Mouse (Mus musculus) midbrain, embryonic 10.5 days (tissue): ENCODE data around the gene Prr15l. TPM values are rescaled to one million over a fixed set of nuclear protein-coding genes. Genes with fewer than 3 reads are reported as not detected.

Source experiments
- DNase-seq: peaks from one replicate; pipeline ENCODE4 v3.0.0-alpha.2; 2017; ENCODE audit warnings: low spot score
- H3K27ac ChIP-seq: fragments of 300-500 bp; sonication (generic); replicated peaks from 2 replicates; pipeline ENCODE4 v1.5.1; 2016; ENCODE audit warnings: mild to moderate bottlenecking
- H3K27me3 ChIP-seq: fragments of 300-500 bp; sonication (generic); 2 replicates; pipeline ENCODE4 v1.6.1; 2016; ENCODE audit warnings: low read depth, mild to moderate bottlenecking; ENCODE audit not compliant: poor library complexity, severe bottlenecking
- H3K36me3 ChIP-seq: fragments of 300-500 bp; sonication (generic); 2 replicates; pipeline ENCODE4 v1.6.1; 2016; ENCODE audit warnings: mild to moderate bottlenecking, moderate library complexity
- H3K4me1 ChIP-seq: fragments of 300-500 bp; sonication (generic); 2 replicates; pipeline ENCODE4 v1.6.1; 2016
- H3K4me3 ChIP-seq: fragments of 300-500 bp; sonication (generic); 2 replicates; pipeline ENCODE4 v1.5.1; 2016; ENCODE audit warnings: mild to moderate bottlenecking, moderate library complexity
- H3K9me3 ChIP-seq: fragments of 300-500 bp; sonication (generic); replicated peaks from 2 replicates; pipeline ENCODE4 v1.6.1; 2016; ENCODE audit warnings: mild to moderate bottlenecking
- WGBS: fragments of 180-500 bp; shearing (Covaris S2); methylation state at CpG from one replicate; pipeline ENCODE4 v1.1.7; 2016; 5-methylcytosine and 5-hydroxymethylcytosine counted together
- polyA plus RNA-seq: library from polyadenylated mRNA; unstranded; fragments of >200 nt; fragmentation: Nextera tagmentation; extraction: Ambion mirVana; gene quantifications from 2 replicates; pipeline ENCODE4 v1.2.1, GENCODE M21; 2016

Prr15l gene
- polyA plus RNA-seq, 1 experiment from 2014 or later, result 0.04 TPM

- peaks cover 95% of the 10 kb centered on the region for H3K4me1 ChIP-seq
- no peaks in the 10 kb centered on the region for H3K27me3 ChIP-seq
- H3K36me3 ChIP-seq, result peaks cover 21% of the 10 kb centered on the region
- peak; percentile 82 for DNase-seq
- peak overlapping the region; percentile 22 for H3K4me3 ChIP-seq
- peak overlapping the region; percentile 97 for H3K27ac ChIP-seq
- 7% methylated on average over 16 of the region's 16 CpGs for WGBS
- no peaks in the 10 kb centered on the region for H3K9me3 ChIP-seq
Measured at GRCm38 (mm10) chr11:96902639-96903635, 25.0 kb upstream of the Prr15l start.

DNA sequence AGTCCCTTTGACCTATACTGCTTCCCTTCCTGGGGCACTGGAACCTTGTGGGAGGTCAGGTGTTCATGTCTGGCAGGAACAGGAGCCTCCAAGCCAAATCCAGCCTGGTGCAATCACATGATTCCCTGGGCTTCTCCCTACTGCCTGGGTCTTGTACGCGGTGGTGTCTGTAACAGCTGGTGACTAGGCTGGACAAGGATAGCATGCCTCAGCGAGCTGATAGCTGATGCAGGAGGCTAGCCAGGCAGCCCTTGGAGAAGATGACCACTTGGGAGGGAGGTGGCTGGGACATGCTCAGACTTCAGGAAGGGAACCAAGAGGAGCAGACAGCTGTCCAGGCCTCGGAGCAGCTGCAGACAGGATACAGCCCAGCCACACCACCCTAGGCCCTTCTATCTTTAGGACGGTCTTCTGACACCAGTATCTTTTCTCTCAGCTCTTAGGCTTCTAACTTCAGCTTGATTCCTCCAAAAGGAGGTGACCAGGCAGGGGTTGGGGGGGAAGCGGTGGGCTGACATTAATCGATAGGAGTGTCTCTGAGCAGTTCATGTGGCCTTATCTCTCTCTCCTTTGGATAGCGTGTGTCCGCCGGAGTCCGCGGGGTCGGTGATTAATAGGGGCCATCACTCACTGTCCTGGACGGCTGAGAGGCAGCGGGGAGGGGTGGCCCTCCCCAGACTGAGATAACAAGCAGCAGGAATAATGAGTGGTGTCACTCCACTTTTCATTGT is 21.3 kb upstream of the Prr15l start:
- DNase-seq, result peak; percentile 25
- peaks cover 54% of the 10 kb centered on the region for H3K36me3 ChIP-seq
- H3K4me3 ChIP-seq, result peak overlapping the region; percentile 7; the same call in 1 of the 2 replicates
- H3K27ac ChIP-seq, result peak overlapping the region; percentile 90
- H3K27me3 ChIP-seq, result no peaks in the 10 kb centered on the region
- no peaks in the 10 kb centered on the region for H3K9me3 ChIP-seq
- WGBS, result 69% methylated on average over 15 of the region's 15 CpGs
- H3K4me1 ChIP-seq, result peaks cover 88% of the 10 kb centered on the region

DNA sequence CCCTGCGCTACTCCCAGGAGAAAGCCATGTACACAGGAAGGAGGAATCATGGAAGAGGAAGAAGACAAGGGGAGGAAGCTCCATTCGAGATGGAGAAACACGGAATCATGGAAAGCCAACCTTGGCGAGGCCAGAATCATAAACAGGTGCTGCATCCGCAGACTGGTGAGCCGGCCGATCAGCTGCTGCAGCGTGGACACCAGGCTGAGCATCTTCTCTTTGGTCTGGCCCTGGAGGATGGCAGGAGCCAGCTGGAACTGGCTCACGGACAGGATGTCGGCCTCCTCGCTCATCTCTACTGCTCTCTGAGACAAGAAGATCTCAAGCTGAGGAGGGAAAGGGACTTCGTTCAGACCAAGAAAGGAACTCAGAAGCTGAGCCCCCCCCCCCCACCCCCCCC is 19.3 kb upstream of the Prr15l start:
- 92% methylated on average over 12 of the region's 12 CpGs for WGBS
- H3K4me1 ChIP-seq, result peaks cover 70% of the 10 kb centered on the region

GRCm38 (mm10) chr11:96910003-96910402 is 17.9 kb upstream of the Prr15l start:
- no peaks in the 10 kb centered on the region for H3K9me3 ChIP-seq
- no peaks in the 10 kb centered on the region for H3K27me3 ChIP-seq
- 27% methylated on average over 7 of the region's 7 CpGs for WGBS
- H3K4me1 ChIP-seq, result peaks cover 66% of the 10 kb centered on the region
- H3K27ac ChIP-seq, result peak overlapping the region; percentile 90
- peaks cover 78% of the 10 kb centered on the region for H3K36me3 ChIP-seq
- DNase-seq, result peak; percentile 88
- H3K4me3 ChIP-seq, result no peak overlapping the region

More for the DNA sequence above, 19.3 kb upstream of the Prr15l start:
- Histone ChIP-seq H3K36me3 (peaks cover 73% of the 10 kb centered on the region), H3K27me3 (no peaks in the 10 kb centered on the region), H3K9me3 (no peaks in the 10 kb centered on the region), H3K4me3 (no peak overlapping the region), H3K27ac (peak overlapping the region; percentile 90)
- no peak for DNase-seq

DNA sequence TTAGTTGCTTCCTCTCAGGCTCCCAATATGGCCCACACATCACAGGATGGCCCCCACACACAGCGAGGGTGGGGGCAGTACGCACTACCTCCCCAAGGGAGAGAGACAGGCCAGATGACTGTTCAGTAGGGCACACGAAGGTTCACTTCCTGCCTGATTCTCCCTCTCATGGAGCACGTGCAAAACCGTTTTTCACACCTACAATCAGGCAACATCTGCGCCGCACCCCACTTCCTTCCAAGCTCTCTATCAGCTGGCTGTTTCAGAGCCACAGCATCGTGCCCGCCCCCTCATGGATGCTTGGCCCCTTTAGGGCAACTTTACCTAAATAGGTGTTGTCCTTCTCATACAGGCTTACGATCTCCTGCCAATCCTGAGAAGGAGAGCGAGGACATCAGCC is 15.2 kb upstream of the Prr15l start:
- Histone ChIP-seq H3K9me3 (no peaks in the 10 kb centered on the region), H3K4me3 (no peak overlapping the region), H3K36me3 (peaks cover 60% of the 10 kb centered on the region), H3K4me1 (peaks cover 54% of the 10 kb centered on the region), H3K27ac (peak overlapping the region; percentile 52; the same call in 1 of the 2 replicates), H3K27me3 (peaks cover 4% of the 10 kb centered on the region; the same call in 1 of the 2 replicates)
- 94% methylated on average over 11 of the region's 11 CpGs for WGBS
- no peak for DNase-seq

DNA sequence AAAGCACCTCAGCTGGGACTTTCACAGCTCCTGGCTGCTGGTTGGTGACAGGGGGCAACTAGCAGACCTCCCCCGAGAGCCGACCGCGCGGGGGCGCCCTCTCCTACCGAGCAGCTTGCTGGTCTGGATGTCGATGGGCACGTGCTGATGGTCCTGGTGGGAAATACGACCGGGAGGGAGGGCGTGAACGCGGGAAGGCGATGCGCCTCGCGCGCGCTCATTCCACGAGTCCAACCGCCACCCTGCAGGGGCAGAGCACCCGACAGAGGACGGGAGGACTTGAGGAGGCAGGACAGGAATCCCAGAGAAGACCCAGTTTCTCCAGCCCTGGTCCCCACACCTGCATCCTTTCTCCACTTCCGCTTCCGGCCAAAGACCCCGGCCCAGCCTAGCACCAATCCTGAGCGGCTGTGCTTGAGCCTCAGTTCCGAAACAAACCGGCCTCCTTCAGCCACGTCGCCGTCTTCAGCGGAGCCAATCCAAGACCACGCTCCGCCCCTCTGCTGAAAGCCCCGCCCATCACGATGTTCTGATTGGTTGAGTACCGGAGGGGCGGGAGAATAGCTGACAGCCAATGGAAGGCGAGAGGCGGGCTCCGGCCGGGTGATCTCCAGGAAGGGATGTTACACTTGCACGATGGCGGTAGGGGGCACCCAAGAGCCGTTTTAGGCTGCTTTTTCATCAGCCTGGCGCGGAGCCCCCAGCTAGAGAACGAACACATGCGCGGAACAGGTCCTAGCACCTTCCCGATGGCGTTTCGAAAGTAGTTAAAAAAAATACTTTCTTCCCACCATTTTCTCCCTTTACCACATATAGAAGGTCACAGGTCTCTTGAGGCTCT is 11.6 kb upstream of the Prr15l start, which contains the start of gene Cdk5rap3:
TSS of gene Cdk5rap3 (minus strand) at position 453 of the 841 bp plus-strand sequence.
- Histone ChIP-seq H3K4me1 (peaks cover 23% of the 10 kb centered on the region), H3K4me3 (peak within 1 kb of the TSS; percentile 87), H3K27me3 (peaks cover 9% of the 10 kb centered on the region), H3K9me3 (no peaks in the 10 kb centered on the region), H3K27ac (peak within 1 kb of the TSS; percentile 90), H3K36me3 (peaks cover 27% of the 10 kb centered on the region)
- WGBS, result under 1% methylated on average over 55 of the region's 55 CpGs
- peak; percentile 100 for DNase-seq

- H3K9me3 ChIP-seq, result no peaks in the 10 kb centered on the region
- no peak for DNase-seq
- H3K27ac ChIP-seq, result peak overlapping the region; percentile 90
- peaks cover 23% of the 10 kb centered on the region for H3K4me1 ChIP-seq
- WGBS, result 35% methylated on average over 13 of the region's 13 CpGs
- H3K27me3 ChIP-seq, result peaks cover 9% of the 10 kb centered on the region
- peaks cover 21% of the 10 kb centered on the region for H3K36me3 ChIP-seq
- peak overlapping the region; percentile 87 for H3K4me3 ChIP-seq
Measured at GRCm38 (mm10) chr11:96916885-96917396, 11.0 kb upstream of the Prr15l start.

- peaks cover 16% of the 10 kb centered on the region for H3K36me3 ChIP-seq
- peaks cover 9% of the 10 kb centered on the region for H3K27me3 ChIP-seq
- no peak overlapping the region for H3K4me3 ChIP-seq
- H3K4me1 ChIP-seq, result peaks cover 23% of the 10 kb centered on the region
- DNase-seq, result no peak
- H3K27ac ChIP-seq, result peak overlapping the region; percentile 38; the same call in 1 of the 2 replicates
- WGBS, result 83% methylated on average over 6 of the region's 6 CpGs
- no peaks in the 10 kb centered on the region for H3K9me3 ChIP-seq
Measured at GRCm38 (mm10) chr11:96917415-96917814, 10.5 kb upstream of the Prr15l start.

DNA sequence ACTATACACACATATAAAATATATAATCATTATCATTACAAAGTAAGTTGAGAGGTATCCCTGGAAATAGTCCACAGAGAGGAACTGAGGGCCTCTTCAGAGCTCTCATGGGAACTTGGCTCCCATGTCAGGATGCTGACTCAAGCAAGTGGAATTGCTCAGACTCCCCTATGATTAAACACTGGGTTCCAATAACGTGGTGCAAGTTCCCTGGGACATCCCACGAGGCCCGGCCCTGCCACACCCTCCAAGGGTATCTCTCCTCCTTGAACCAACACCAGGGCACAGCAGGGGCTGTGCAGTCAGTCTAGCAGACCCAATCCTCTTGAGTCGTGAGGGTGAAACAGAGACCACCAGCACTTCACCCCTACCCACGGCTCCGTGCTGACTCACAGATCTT is 8.9 kb upstream of the Prr15l start:
- 0 out of 2 replicates have a peak, but pooled peaks cover under 1% of the 10 kb centered on the region for H3K36me3 ChIP-seq
- H3K4me1 ChIP-seq, result peaks cover 19% of the 10 kb centered on the region
- H3K9me3 ChIP-seq, result no peaks in the 10 kb centered on the region
- no peak overlapping the region for H3K27ac ChIP-seq
- WGBS, result 59% methylated on average over 6 of the region's 6 CpGs
- no peak for DNase-seq
- no peak overlapping the region for H3K4me3 ChIP-seq
- H3K27me3 ChIP-seq, result peaks cover 9% of the 10 kb centered on the region

GRCm38 (mm10) chr11:96924861-96925260 is 3.0 kb upstream of the Prr15l start:
- WGBS, result 86% methylated on average over 11 of the region's 11 CpGs
- no peak overlapping the region for H3K4me3 ChIP-seq
- H3K9me3 ChIP-seq, result no peaks in the 10 kb centered on the region
- no peaks in the 10 kb centered on the region for H3K36me3 ChIP-seq
- peaks cover 15% of the 10 kb centered on the region for H3K4me1 ChIP-seq
- DNase-seq, result no peak
- no peak overlapping the region for H3K27ac ChIP-seq
- peaks cover 30% of the 10 kb centered on the region for H3K27me3 ChIP-seq

- H3K4me3 ChIP-seq, result no peak overlapping the region
- 86% methylated on average over 12 of the region's 12 CpGs for WGBS
- peaks cover 36% of the 10 kb centered on the region for H3K27me3 ChIP-seq
- H3K27ac ChIP-seq, result no peak overlapping the region
- peaks cover 16% of the 10 kb centered on the region for H3K4me1 ChIP-seq
- DNase-seq, result no peak
- H3K36me3 ChIP-seq, result no peaks in the 10 kb centered on the region
- no peaks in the 10 kb centered on the region for H3K9me3 ChIP-seq
Measured at GRCm38 (mm10) chr11:96925469-96926148, 2.3 kb upstream of the Prr15l start.
